Mouse (Mus musculus) cerebellum, adult 2 months (tissue): ENCODE measurements around the gene Ap5z1. TPM values are rescaled to one million over a fixed set of nuclear protein-coding genes. Genes with fewer than 3 reads are reported as not detected.
A peak's percentile ranks its signal among the peaks of the same experiment; 100 is the strongest.

ENCODE experiments used
- DNase-seq, 2 experiments: peaks; one replicate each; pipeline ENCODE4 v3.0.0; 2021
- H3K27ac ChIP-seq: fragments of 200-500 bp; 2 replicates; pipeline ENCODE4 v1.5.1; 2012; ENCODE audit warnings: low read length, control low read depth, inconsistent platforms; ENCODE audit not compliant: insufficient read depth
- H3K27me3 ChIP-seq: fragments of 200-500 bp; 2 replicates; pipeline ENCODE4 v1.6.1; 2012; ENCODE audit warnings: inconsistent platforms, mild to moderate bottlenecking, low read length, moderate library complexity; ENCODE audit not compliant: control insufficient read depth, insufficient read depth
- H3K4me1 ChIP-seq: fragments of 200-500 bp; 2 replicates; pipeline ENCODE4 v1.6.1; 2011; ENCODE audit warnings: low read length; ENCODE audit not compliant: control insufficient read depth, insufficient read depth
- H3K4me3 ChIP-seq: fragments of 200-500 bp; replicated peaks from 2 replicates; pipeline ENCODE3; 2011; ENCODE audit warnings: mild to moderate bottlenecking, low read depth, low read length, control low read depth; ENCODE audit not compliant: insufficient read depth
- CTCF ChIP-seq: fragments of 200-500 bp; IDR thresholded peaks from 2 replicates; pipeline ENCODE4 v1.5.1; 2011; ENCODE audit warnings: low read depth, mild to moderate bottlenecking, control low read depth, low read length, moderate library complexity, borderline replicate concordance; ENCODE audit not compliant: insufficient read depth
- POLR2A ChIP-seq: fragments of 200-500 bp; IDR thresholded peaks from 2 replicates; pipeline ENCODE4 v1.6.1; 2011; ENCODE audit warnings: low read length, control low read depth, borderline replicate concordance; ENCODE audit not compliant: insufficient read depth
- WGBS: fragments of 180-500 bp; shearing (Covaris S2); methylation state at CpG from one replicate; pipeline ENCODE4 v1.1.7; 2018; 5-methylcytosine and 5-hydroxymethylcytosine counted together
- polyA plus RNA-seq: library from polyadenylated mRNA; depleted of rRNA; stranded (reverse); fragments of >200 nt; gene quantifications from 2 replicates; pipeline ENCODE4 v1.2.3, GENCODE M21; 2012

Ap5z1 gene
- polyA plus RNA-seq, 1 experiment: 30.3 TPM

GRCm38 (mm10) chr5:142450846-142451245 lies 12.9 kb upstream of the Ap5z1 start:
- no peak overlapping the region for H3K27ac ChIP-seq
- WGBS: 88% methylated on average over 9 of the region's 9 CpGs
- H3K4me1 ChIP-seq: peaks cover 4% of the 10 kb centered on the region
- H3K27me3 ChIP-seq: no peaks in the 10 kb centered on the region
- H3K4me3 ChIP-seq: no peak overlapping the region
- no peak for DNase-seq
- TF ChIP-seq POLR2A (no peak), CTCF (no peak)

GRCm38 (mm10) chr5:142451759-142452158 lies 12.0 kb upstream of the Ap5z1 start:
- H3K4me3 ChIP-seq: no peak overlapping the region
- TF ChIP-seq POLR2A (no peak), CTCF (no peak)
- no peak for DNase-seq
- 0% methylated on average over 1 of the region's 1 CpGs for WGBS
- no peaks in the 10 kb centered on the region for H3K4me1 ChIP-seq
- no peaks in the 10 kb centered on the region for H3K27me3 ChIP-seq
- H3K27ac ChIP-seq: no peak overlapping the region

GRCm38 (mm10) chr5:142453742-142454141 lies 10.0 kb upstream of the Ap5z1 start:
- DNase-seq: no peak
- Histone ChIP-seq H3K4me3 (no peak overlapping the region), H3K27ac (no peak overlapping the region), H3K4me1 (peaks cover 20% of the 10 kb centered on the region), H3K27me3 (no peaks in the 10 kb centered on the region)
- TF ChIP-seq CTCF: no peak
- no peak for TF ChIP-seq POLR2A
- 58% methylated on average over 13 of the region's 13 CpGs for WGBS

GRCm38 (mm10) chr5:142456318-142456717 lies 7.4 kb upstream of the Ap5z1 start:
- TF ChIP-seq POLR2A (no peak), CTCF (no peak)
- H3K4me1 ChIP-seq: peaks cover 21% of the 10 kb centered on the region
- WGBS: 52% methylated on average over 15 of the region's 15 CpGs
- H3K27me3 ChIP-seq: no peaks in the 10 kb centered on the region
- H3K27ac ChIP-seq: 0 out of 2 replicates have a peak overlapping the region, but pooled peaks have one; percentile 32
- no peak for DNase-seq
- no peak overlapping the region for H3K4me3 ChIP-seq

GRCm38 (mm10) chr5:142457345-142457744 lies 6.4 kb upstream of the Ap5z1 start:
- no peaks in the 10 kb centered on the region for H3K27me3 ChIP-seq

GRCm38 (mm10) chr5:142458791-142459557 lies 4.8 kb upstream of the Ap5z1 start:
- Histone ChIP-seq H3K27ac (no peak overlapping the region), H3K4me3 (no peak overlapping the region), H3K27me3 (no peaks in the 10 kb centered on the region), H3K4me1 (peaks cover 21% of the 10 kb centered on the region)
- TF ChIP-seq POLR2A (no peak), CTCF (no peak)
- DNase-seq: no peak
- WGBS: 72% methylated on average over 17 of the region's 17 CpGs

More at GRCm38 (mm10) chr5:142457345-142457744, 6.4 kb upstream of the Ap5z1 start:
- WGBS: 12% methylated on average over 10 of the region's 10 CpGs
- no peak for TF ChIP-seq CTCF
- TF ChIP-seq POLR2A: no peak
- Histone ChIP-seq H3K4me1 (peaks cover 21% of the 10 kb centered on the region), H3K27ac (peak overlapping the region; percentile 32), H3K4me3 (no peak overlapping the region)
- peak in 1 of 2 experiments; percentile 37 for DNase-seq

GRCm38 (mm10) chr5:142459834-142460233 lies 3.9 kb upstream of the Ap5z1 start:
- peaks cover 22% of the 10 kb centered on the region for H3K4me1 ChIP-seq
- no peak for TF ChIP-seq CTCF
- TF ChIP-seq POLR2A: no peak
- DNase-seq: no peak
- no peaks in the 10 kb centered on the region for H3K27me3 ChIP-seq
- WGBS: 39% methylated on average over 5 of the region's 5 CpGs
- no peak overlapping the region for H3K27ac ChIP-seq
- H3K4me3 ChIP-seq: no peak overlapping the region

- 94% methylated on average over 7 of the region's 7 CpGs for WGBS
- H3K27ac ChIP-seq: no peak overlapping the region
- H3K4me1 ChIP-seq: peaks cover 21% of the 10 kb centered on the region
- H3K27me3 ChIP-seq: no peaks in the 10 kb centered on the region
- no peak for TF ChIP-seq POLR2A
- TF ChIP-seq CTCF: no peak
- DNase-seq: no peak
- H3K4me3 ChIP-seq: no peak overlapping the region
Measured at GRCm38 (mm10) chr5:142461942-142462640, 1.7 kb upstream of the Ap5z1 start.

GRCm38 (mm10) chr5:142462641-142462948 lies 1.1 kb upstream of the Ap5z1 start:
- Histone ChIP-seq H3K4me3 (no peak overlapping the region), H3K27ac (0 out of 2 replicates have a peak overlapping the region, but pooled peaks have one; percentile 74), H3K4me1 (peaks cover 16% of the 10 kb centered on the region), H3K27me3 (no peaks in the 10 kb centered on the region)
- TF ChIP-seq CTCF: no peak
- no peak for DNase-seq
- WGBS: 100% methylated on average over 2 of the region's 2 CpGs
